Mouse (Mus musculus) hindbrain, postnatal 0 days (tissue): ENCODE data around the gene Pitpnm3. TPM values are rescaled to one million over a fixed set of nuclear protein-coding genes. Genes with fewer than 3 reads are reported as not detected.

Experiments
- ATAC-seq: fragments of 200-750 bp; cut with Nextera tagmentation; 2 replicates; pipeline ENCODE4 v1.8.0; 2017; ENCODE audit warnings: mild to moderate bottlenecking, moderate TSS enrichment, moderate library complexity
- DNase-seq: peaks from one replicate; pipeline ENCODE4 v3.0.0-alpha.2; 2015; ENCODE audit warnings: low spot score
- H3K27ac ChIP-seq: fragments of 300-500 bp; sonication (generic); 2 replicates; pipeline ENCODE4 v1.5.1; 2014; ENCODE audit warnings: mild to moderate bottlenecking
- H3K27me3 ChIP-seq: fragments of 300-500 bp; sonication (generic); 2 replicates; pipeline ENCODE4 v1.6.1; 2014; ENCODE audit warnings: low read length, mixed read lengths; ENCODE audit not compliant: insufficient read depth
- H3K36me3 ChIP-seq: fragments of 300-500 bp; sonication (generic); 2 replicates; pipeline ENCODE4 v1.6.1; 2014; ENCODE audit warnings: low read length, mixed read lengths; ENCODE audit not compliant: insufficient read depth
- H3K4me1 ChIP-seq: fragments of 300-500 bp; sonication (generic); 2 replicates; pipeline ENCODE4 v1.6.1; 2014; ENCODE audit warnings: antibody characterized with exemption, low read length, mixed read lengths; ENCODE audit not compliant: insufficient read depth
- H3K4me2 ChIP-seq: fragments of 300-500 bp; sonication (generic); 2 replicates; pipeline ENCODE4 v1.6.1; 2014; ENCODE audit warnings: low read depth, mild to moderate bottlenecking, low read length, moderate library complexity, mixed read lengths
- H3K4me3 ChIP-seq: fragments of 300-500 bp; sonication (generic); 2 replicates; pipeline ENCODE4 v1.5.1; 2014; ENCODE audit warnings: low read length
- H3K9ac ChIP-seq: fragments of 300-500 bp; sonication (generic); replicated peaks from 2 replicates; pipeline ENCODE4 v1.6.1; 2014; ENCODE audit warnings: mild to moderate bottlenecking, low read length, moderate library complexity, mixed read lengths
- H3K9me3 ChIP-seq: fragments of 300-500 bp; sonication (generic); 2 replicates; pipeline ENCODE4 v1.6.1; 2016; ENCODE audit warnings: low read length, mixed read lengths
- CTCF ChIP-seq: IDR thresholded peaks from 2 replicates; pipeline ENCODE4 v1.5.1; 2016; ENCODE audit warnings: antibody characterized with exemption, control low read depth, low read depth
- WGBS: fragments of 180-500 bp; shearing (Covaris S2); extraction: QIAGEN DNeasy Blood & Tissue Kit; methylation state at CpG from one replicate; pipeline ENCODE4 v1.1.7; 2014; 5-methylcytosine and 5-hydroxymethylcytosine counted together
- polyA plus RNA-seq: library from polyadenylated mRNA; unstranded; fragments of >200 nt; fragmentation: Nextera tagmentation; extraction: Ambion mirVana; gene quantifications from 2 replicates; pipeline ENCODE4 v1.2.1, GENCODE M21; 2015
- total RNA-seq: library from RNA; depleted of rRNA; stranded (reverse); fragments of >200 nt; gene quantifications from 2 replicates; pipeline ENCODE4 v1.2.3, GENCODE M21; 2014

The Pitpnm3 gene
- total and polyA plus RNA-seq, 2 experiments from 2014 or later, result 6.1 to 26.3 TPM

- H3K4me2 ChIP-seq, result no peak overlapping the region
- 88% methylated on average over 9 of the region's 9 CpGs for WGBS
Observed at GRCm38 (mm10) chr11:72027836-72028235, 107.7 kb downstream of the Pitpnm3 start.

DNA sequence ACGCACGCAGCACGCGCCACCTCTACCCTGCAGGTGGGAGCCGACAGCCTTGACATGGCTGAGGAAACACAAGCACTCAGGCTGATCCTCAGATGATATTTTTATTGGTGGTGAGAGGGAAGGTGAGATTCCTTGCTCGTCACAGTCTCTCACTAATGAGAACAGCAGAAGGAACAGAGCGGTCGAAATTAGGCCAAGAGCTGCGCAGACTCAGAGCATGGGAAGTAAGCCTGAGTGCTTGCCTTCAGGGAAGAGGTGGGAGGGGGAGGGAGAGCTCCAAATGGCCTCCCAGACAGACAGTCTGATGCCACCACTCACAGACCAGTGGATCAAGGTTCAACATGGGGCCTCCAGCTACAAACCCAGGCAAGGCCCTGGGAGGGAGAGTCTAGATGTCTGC, 109.1 kb downstream of the Pitpnm3 start:
- H3K36me3 ChIP-seq, result no peaks in the 10 kb centered on the region
- DNase-seq (no peak), ATAC-seq (no peak)
- H3K27ac ChIP-seq, result no peak overlapping the region
- H3K4me1 ChIP-seq, result no peaks in the 10 kb centered on the region; the same call in 1 of the 2 replicates
- no peak for TF ChIP-seq CTCF
- H3K4me3 ChIP-seq, result no peak overlapping the region
- WGBS, result 87% methylated on average over 9 of the region's 9 CpGs
- H3K9me3 ChIP-seq, result no peaks in the 10 kb centered on the region
- no peak overlapping the region for H3K4me2 ChIP-seq
- H3K9ac ChIP-seq, result no peak overlapping the region
- no peaks in the 10 kb centered on the region for H3K27me3 ChIP-seq

More at GRCm38 (mm10) chr11:72027836-72028235, 107.7 kb downstream of the Pitpnm3 start:
- Histone ChIP-seq H3K27ac (no peak overlapping the region), H3K9ac (no peak overlapping the region), H3K4me3 (no peak overlapping the region), H3K9me3 (no peaks in the 10 kb centered on the region), H3K27me3 (no peaks in the 10 kb centered on the region), H3K4me1 (no peaks in the 10 kb centered on the region; the same call in 1 of the 2 replicates), H3K36me3 (no peaks in the 10 kb centered on the region)
- ATAC-seq, result no peak
- TF ChIP-seq CTCF, result no peak
- no peak for DNase-seq

- Histone ChIP-seq H3K4me1 (no peaks in the 10 kb centered on the region; the same call in 1 of the 2 replicates), H3K27ac (no peak overlapping the region), H3K9ac (no peak overlapping the region), H3K4me2 (no peak overlapping the region), H3K27me3 (no peaks in the 10 kb centered on the region), H3K4me3 (no peak overlapping the region), H3K9me3 (no peaks in the 10 kb centered on the region), H3K36me3 (no peaks in the 10 kb centered on the region)
- peak; percentile 70 for TF ChIP-seq CTCF
- WGBS, result 34% methylated on average over 5 of the region's 5 CpGs
- ATAC-seq (no peak), DNase-seq (peak; percentile 79)
Observed at GRCm38 (mm10) chr11:72025843-72026242, 109.7 kb downstream of the Pitpnm3 start.

DNA sequence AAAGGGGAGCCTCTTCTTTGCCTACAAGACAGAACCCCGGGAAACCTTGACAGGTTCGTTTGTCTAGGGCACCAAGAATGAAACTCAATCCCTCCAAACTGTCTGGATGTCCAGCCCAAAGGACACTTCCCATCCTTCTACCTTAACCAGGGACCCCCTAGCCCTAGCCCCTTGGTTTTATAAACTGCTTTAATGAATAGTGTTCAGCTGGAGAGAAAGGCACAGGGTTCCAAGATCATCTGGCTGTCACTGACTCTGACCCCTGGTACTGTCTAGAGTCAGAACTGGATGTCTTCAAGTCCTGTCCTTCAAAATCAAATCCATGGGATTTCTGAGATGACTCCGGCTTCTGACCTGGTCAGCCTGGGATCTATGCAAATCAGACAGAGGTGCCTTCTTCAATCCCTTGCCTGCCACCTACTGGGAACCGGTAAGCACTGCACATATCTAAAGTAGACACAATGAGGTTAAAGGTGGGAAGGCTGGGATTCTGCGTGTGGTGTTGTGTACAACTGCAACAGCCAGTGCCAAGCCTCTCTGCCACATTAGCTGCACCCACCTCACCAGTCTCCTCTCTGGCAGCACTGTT, 111.3 kb downstream of the Pitpnm3 start:
- ATAC-seq, result peak; percentile 60
- no peak overlapping the region for H3K27ac ChIP-seq
- WGBS, result 21% methylated on average over 5 of the region's 5 CpGs

GRCm38 (mm10) chr11:72023581-72023980, 112.0 kb downstream of the Pitpnm3 start:
- Histone ChIP-seq H3K27me3 (no peaks in the 10 kb centered on the region), H3K4me1 (no peaks in the 10 kb centered on the region; the same call in 1 of the 2 replicates), H3K4me3 (no peak overlapping the region), H3K27ac (no peak overlapping the region), H3K9ac (no peak overlapping the region), H3K4me2 (no peak overlapping the region), H3K9me3 (no peaks in the 10 kb centered on the region), H3K36me3 (no peaks in the 10 kb centered on the region)
- ATAC-seq (no peak), DNase-seq (peak; percentile 55)
- TF ChIP-seq CTCF, result peak; percentile 67
- 24% methylated on average over 8 of the region's 10 CpGs for WGBS

More for the DNA sequence above, 111.3 kb downstream of the Pitpnm3 start:
- Histone ChIP-seq H3K4me2 (no peak overlapping the region), H3K9ac (no peak overlapping the region), H3K27me3 (no peaks in the 10 kb centered on the region), H3K36me3 (no peaks in the 10 kb centered on the region), H3K4me1 (no peaks in the 10 kb centered on the region; the same call in 1 of the 2 replicates), H3K9me3 (no peaks in the 10 kb centered on the region), H3K4me3 (no peak overlapping the region)
- peak; percentile 90 for TF ChIP-seq CTCF
- peak; percentile 85 for DNase-seq

- Histone ChIP-seq H3K9me3 (no peaks in the 10 kb centered on the region), H3K36me3 (no peaks in the 10 kb centered on the region), H3K4me2 (no peak overlapping the region), H3K27me3 (no peaks in the 10 kb centered on the region), H3K9ac (no peak overlapping the region), H3K4me1 (no peaks in the 10 kb centered on the region; the same call in 1 of the 2 replicates), H3K4me3 (no peak overlapping the region), H3K27ac (no peak overlapping the region)
- ATAC-seq (no peak), DNase-seq (no peak)
- TF ChIP-seq CTCF, result no peak
- WGBS, result 84% methylated on average over 6 of the region's 6 CpGs
Observed at GRCm38 (mm10) chr11:72022827-72023226, 112.8 kb downstream of the Pitpnm3 start.

GRCm38 (mm10) chr11:72021015-72021414, 114.6 kb downstream of the Pitpnm3 start:
- Histone ChIP-seq H3K9ac (no peak overlapping the region), H3K27me3 (no peaks in the 10 kb centered on the region), H3K27ac (no peak overlapping the region), H3K4me1 (no peaks in the 10 kb centered on the region; the same call in 1 of the 2 replicates), H3K4me3 (no peak overlapping the region), H3K36me3 (no peaks in the 10 kb centered on the region), H3K9me3 (no peaks in the 10 kb centered on the region), H3K4me2 (no peak overlapping the region)
- ATAC-seq (no peak), DNase-seq (no peak)
- 82% methylated on average over 4 of the region's 4 CpGs for WGBS
- TF ChIP-seq CTCF, result no peak
